In genomic region chr14:28798290-28798689, GRCm38 (mm10) we compare ENCODE assay signal across 13 mouse cellular contexts.
DNase-seq lines count a peak whose midpoint lies in the region; ATAC-seq and TF ChIP-seq lines count a peak whose summit lies in the region.
"Had no signal": no experiment of that assay in that cellular context is flagged by ENCODE, and none has a peak within 500 bp of the region (broad histone marks: within the 10 kb centered on the region; RNA-seq: fewer than 3 reads in every experiment).

No protein-coding gene starts in this region.

- no peak overlapping the region for H3K9ac ChIP-seq in kidney, embryonic 14.5 days (ENCODE audit: low read depth, low read length)
- H3K9ac ChIP-seq in embryonic facial prominence, embryonic 13.5 days, result no peak overlapping the region
- no peak overlapping the region for H3K9ac ChIP-seq in midbrain, postnatal 0 days (replicated peaks; ENCODE audit: low read length, poor library complexity, severe bottlenecking)
- H3K9ac ChIP-seq in intestine, embryonic 16.5 days (ENCODE audit: low read depth, low read length), result no peak overlapping the region
- H3K9ac ChIP-seq: limb, embryonic 15.5 days had no signal

- no peaks in the 10 kb centered on the region for H3K9me3 ChIP-seq in kidney, embryonic 14.5 days (ENCODE audit: control insufficient read depth, low read length)
- no peaks in the 10 kb centered on the region for H3K9me3 ChIP-seq in embryonic facial prominence, embryonic 13.5 days
- no peaks in the 10 kb centered on the region for H3K9me3 ChIP-seq in limb, embryonic 10.5 days (replicated peaks)
- H3K9me3 ChIP-seq in midbrain, postnatal 0 days (ENCODE audit: low read length), result no peaks in the 10 kb centered on the region
- no peaks in the 10 kb centered on the region for H3K9me3 ChIP-seq in intestine, embryonic 16.5 days (ENCODE audit: control insufficient read depth, low read length)
- H3K9me3 ChIP-seq: limb, embryonic 15.5 days had no signal

- peak overlapping the region; percentile 24 for H3K4me2 ChIP-seq in kidney, embryonic 14.5 days (replicated peaks; ENCODE audit: low read depth, low read length)
- H3K4me2 ChIP-seq in embryonic facial prominence, embryonic 13.5 days, result peak overlapping the region; percentile 54
- H3K4me2 ChIP-seq in midbrain, postnatal 0 days (ENCODE audit: low read depth, low read length, poor library complexity, severe bottlenecking), result peak overlapping the region; percentile 9; the same call in 1 of the 2 replicates
- H3K4me2 ChIP-seq in intestine, embryonic 16.5 days (ENCODE audit: low read depth, low read length), result no peak overlapping the region

- WGBS in kidney, embryonic 14.5 days, result under 1% methylated on average over 4 of the region's 4 CpGs
- under 1% methylated on average over 4 of the region's 4 CpGs for WGBS in embryonic facial prominence, embryonic 13.5 days
- WGBS in limb, embryonic 10.5 days, result under 1% methylated on average over 4 of the region's 4 CpGs
- WGBS in midbrain, postnatal 0 days, result 3% methylated on average over 4 of the region's 4 CpGs
- WGBS in intestine, embryonic 16.5 days, result 6% methylated on average over 4 of the region's 4 CpGs
- WGBS in lung, adult 2 months, result 4% methylated on average over 4 of the region's 4 CpGs

- no peak for TF ChIP-seq POLR2A in lung, adult 2 months (IDR thresholded peaks at IDR 0.05; ENCODE audit: borderline replicate concordance, extremely low read depth, low read depth, low read length)

- H3K4me3 ChIP-seq in kidney, embryonic 14.5 days (ENCODE audit: low read length), result peak overlapping the region; percentile 4; the same call in 1 of the 2 replicates
- peak overlapping the region; percentile 27 for H3K4me3 ChIP-seq in embryonic facial prominence, embryonic 13.5 days
- H3K4me3 ChIP-seq in limb, embryonic 10.5 days, result peak overlapping the region; percentile 33
- no peak overlapping the region for H3K4me3 ChIP-seq in midbrain, postnatal 0 days (ENCODE audit: low read depth, low read length)
- no peak overlapping the region for H3K4me3 ChIP-seq in intestine, embryonic 16.5 days (ENCODE audit: low read length)
- H3K4me3 ChIP-seq in lung, adult 2 months (replicated peaks; ENCODE audit: extremely low read depth, low read depth, low read length), result no peak overlapping the region
- H3K4me3 ChIP-seq: layer of hippocampus, adult 2 months; limb, embryonic 15.5 days had no signal

- no peak for TF ChIP-seq CTCF in midbrain, postnatal 0 days (IDR thresholded peaks at IDR 0.05)
- no peak for TF ChIP-seq CTCF in lung, adult 2 months (IDR thresholded peaks at IDR 0.05; ENCODE audit: insufficient read depth, low read length)

- DNase-seq in kidney, adult 18-20 months, result no peak
- peak; percentile 62 for DNase-seq in limb, embryonic 10.5 days (ENCODE audit: low spot score)
- no peak for DNase-seq in midbrain, postnatal 0 days (ENCODE audit: low spot score)
- DNase-seq in lung, adult 2 months, result no peak
- DNase-seq: cerebellum, adult 2 months; thymus, postnatal 25 days had no signal

- no peaks in the 10 kb centered on the region for H3K27me3 ChIP-seq in kidney, embryonic 14.5 days (ENCODE audit: control insufficient read depth, insufficient read depth, low read length)
- H3K27me3 ChIP-seq in embryonic facial prominence, embryonic 13.5 days, result no peaks in the 10 kb centered on the region
- 0 out of 2 replicates have a peak, but pooled peaks cover 8% of the 10 kb centered on the region for H3K27me3 ChIP-seq in limb, embryonic 10.5 days (ENCODE audit: low read depth, poor library complexity, severe bottlenecking)
- H3K27me3 ChIP-seq in midbrain, postnatal 0 days (ENCODE audit: insufficient read depth, low read length), result no peaks in the 10 kb centered on the region
- no peaks in the 10 kb centered on the region for H3K27me3 ChIP-seq in intestine, embryonic 16.5 days (replicated peaks; ENCODE audit: control insufficient read depth, insufficient read depth, low read length)
- H3K27me3 ChIP-seq: limb, embryonic 15.5 days had no signal

- H3K36me3 ChIP-seq in kidney, embryonic 14.5 days (ENCODE audit: control insufficient read depth, insufficient read depth, low read length), result no peaks in the 10 kb centered on the region
- no peaks in the 10 kb centered on the region for H3K36me3 ChIP-seq in embryonic facial prominence, embryonic 13.5 days
- H3K36me3 ChIP-seq in limb, embryonic 10.5 days, result no peaks in the 10 kb centered on the region
- H3K36me3 ChIP-seq in midbrain, postnatal 0 days (ENCODE audit: insufficient read depth, low read length), result no peaks in the 10 kb centered on the region
- H3K36me3 ChIP-seq in intestine, embryonic 16.5 days (ENCODE audit: control insufficient read depth, insufficient read depth, low read length), result no peaks in the 10 kb centered on the region
- H3K36me3 ChIP-seq: limb, embryonic 15.5 days had no signal

- H3K27ac ChIP-seq in kidney, embryonic 14.5 days (ENCODE audit: low read depth, low read length), result no peak overlapping the region
- peak overlapping the region; percentile 60; the same call in 1 of the 2 replicates for H3K27ac ChIP-seq in embryonic facial prominence, embryonic 13.5 days
- peak overlapping the region; percentile 77 for H3K27ac ChIP-seq in limb, embryonic 10.5 days
- H3K27ac ChIP-seq in midbrain, postnatal 0 days (ENCODE audit: low read depth, low read length), result no peak overlapping the region
- H3K27ac ChIP-seq in intestine, embryonic 16.5 days (ENCODE audit: low read length), result no peak overlapping the region
- H3K27ac ChIP-seq: layer of hippocampus, adult 2 months; limb, embryonic 15.5 days had no signal

- peak; percentile 46; the same call in 1 of the 2 replicates for ATAC-seq in kidney, embryonic 14.5 days (ENCODE audit: low FRiP score, low TSS enrichment)
- no peak for ATAC-seq in embryonic facial prominence, embryonic 13.5 days (ENCODE audit: insufficient number of reproducible peaks, insufficient read depth, low FRiP score, low TSS enrichment, low read depth)
- ATAC-seq in midbrain, postnatal 0 days (ENCODE audit: low FRiP score), result no peak
- no peak for ATAC-seq in intestine, embryonic 16.5 days
- ATAC-seq in cerebellum, adult (ENCODE audit: insufficient number of reproducible peaks, low FRiP score, low TSS enrichment), result no peak
- ATAC-seq: inflammation-experienced regulatory T-cells, adult 6 months had no signal

- no peaks in the 10 kb centered on the region for H3K4me1 ChIP-seq in kidney, embryonic 14.5 days (ENCODE audit: control insufficient read depth, insufficient read depth, low read length)
- peaks cover 15% of the 10 kb centered on the region for H3K4me1 ChIP-seq in embryonic facial prominence, embryonic 13.5 days
- H3K4me1 ChIP-seq in limb, embryonic 10.5 days, result peaks cover 30% of the 10 kb centered on the region
- H3K4me1 ChIP-seq in midbrain, postnatal 0 days (ENCODE audit: insufficient read depth, low read length), result no peaks in the 10 kb centered on the region; the same call in 1 of the 2 replicates
- no peaks in the 10 kb centered on the region for H3K4me1 ChIP-seq in intestine, embryonic 16.5 days (ENCODE audit: control insufficient read depth, insufficient read depth, low read length)
- no peaks in the 10 kb centered on the region for H3K4me1 ChIP-seq in lung, adult 2 months (ENCODE audit: control insufficient read depth, insufficient read depth, low read length)

Comparison
In these comparisons a context has a peak if more than half of its experiments do, and no peak if none do; other contexts are left out.
1. H3K27ac ChIP-seq: peak in embryonic facial prominence, embryonic 13.5 days (single experiment) and limb, embryonic 10.5 days (single experiment); none in kidney, embryonic 14.5 days (single experiment), midbrain, postnatal 0 days (single experiment) and intestine, embryonic 16.5 days (single experiment).
2. H3K4me3 ChIP-seq: peak in kidney, embryonic 14.5 days (single experiment), embryonic facial prominence, embryonic 13.5 days (single experiment) and limb, embryonic 10.5 days (single experiment); none in midbrain, postnatal 0 days (single experiment), intestine, embryonic 16.5 days (single experiment) and lung, adult 2 months (single experiment).